Mouse (Mus musculus): ENCODE data around the gene Hnrnpa2b1. TPM values are rescaled to one million over a fixed set of nuclear protein-coding genes. Genes with fewer than 3 reads are reported as not detected.
"Not testable (repeated sequence)": the region's sequence is repeated elsewhere in the genome, so short reads cannot be mapped to it uniquely, and the experiment has no call there.

Hnrnpa2b1 gene
- 100 to 1,000 TPM; 593 to 702 TPM for total RNA-seq (2021)
- long read RNA-seq, experiment 1, transcript Hnrnpa2b1-204 (11 exons, 1,638 nt) = major isoform, 273 of 696 reads
- long read RNA-seq, experiment 1, transcript Hnrnpa2b1-210 (10 exons, 1,518 nt) = minor isoform, 43 of 696 reads
- long read RNA-seq, experiment 1, transcript Hnrnpa2b1-202 (12 exons, 1,662 nt) = minor isoform, 29 of 696 reads
- long read RNA-seq, experiment 1, transcript Hnrnpa2b1-203 (12 exons, 1,728 nt) = minor isoform, 35 of 696 reads
- long read RNA-seq, experiment 1, partial matches to known transcripts = 193 of 696 reads
- long read RNA-seq, experiment 1, other reads (novel, unspliced or antisense) = 102 of 696 reads
- long read RNA-seq, experiment 2, transcript Hnrnpa2b1-202 (12 exons, 1,662 nt) = minor isoform, 7 of 152 reads
- long read RNA-seq, experiment 2, transcript Hnrnpa2b1-210 (10 exons, 1,518 nt) = minor isoform, 8 of 152 reads
- long read RNA-seq, experiment 2, transcript Hnrnpa2b1-204 (11 exons, 1,638 nt) = major isoform, 53 of 152 reads
- long read RNA-seq, experiment 2, partial matches to known transcripts = 50 of 152 reads
- long read RNA-seq, experiment 2, other reads (novel, unspliced or antisense) = 24 of 152 reads

DNA sequence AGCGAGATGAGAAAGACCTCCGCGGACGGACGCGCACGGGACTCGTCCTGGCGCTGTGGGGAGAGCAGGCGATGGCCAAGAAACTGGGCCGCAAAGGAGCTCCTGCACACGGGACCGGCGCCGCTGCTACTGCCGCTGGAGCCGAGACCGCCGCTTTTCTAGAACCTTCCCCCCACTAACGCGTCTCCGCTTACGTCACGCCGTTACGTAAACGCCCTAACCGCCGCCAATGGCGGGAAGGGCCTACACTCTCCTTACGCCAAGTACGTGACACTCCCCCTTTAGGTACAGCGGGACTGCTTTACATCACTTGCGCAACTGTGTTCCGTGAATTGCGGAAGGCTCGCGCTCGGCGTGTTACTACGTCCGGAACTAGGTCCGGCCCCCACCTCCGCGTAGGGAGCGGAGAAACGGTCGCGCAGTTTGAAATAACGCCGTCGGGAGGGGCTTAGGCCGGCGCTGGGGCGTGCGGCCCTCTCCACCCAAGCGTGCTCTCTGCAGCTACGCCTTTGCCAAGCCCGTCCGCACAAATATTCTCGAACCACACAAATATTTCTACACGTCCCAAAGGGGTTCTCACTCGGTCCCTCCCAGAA is at the start of gene Hnrnpa2b1:
Gene Hnrnpa2b1, minus strand, starts transcription at position 180 of the 596 bp plus-strand sequence.
- DNase-seq = peak; percentile 95 to 98

DNA sequence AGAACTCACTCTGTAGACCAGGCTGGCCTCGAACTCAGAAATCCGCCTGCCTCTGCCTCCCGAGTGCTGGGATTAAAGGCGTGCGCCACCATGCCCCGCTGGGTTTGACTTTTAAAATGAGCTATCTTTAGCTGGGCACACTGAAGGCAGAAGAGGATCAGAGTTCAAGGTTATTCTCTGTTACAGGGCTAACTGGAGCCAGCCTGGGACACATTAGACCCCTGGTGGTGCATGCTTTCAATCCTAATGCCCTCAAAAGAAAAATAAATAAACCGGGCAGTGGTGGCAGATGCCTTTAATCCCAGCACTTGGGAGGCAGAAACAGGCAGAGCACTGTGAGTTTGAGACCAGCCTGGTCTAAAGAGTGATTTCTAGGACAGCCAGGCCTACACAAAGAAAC is 45.2 kb upstream of the Hnrnpa2b1 start:
- no peak for DNase-seq

DNA sequence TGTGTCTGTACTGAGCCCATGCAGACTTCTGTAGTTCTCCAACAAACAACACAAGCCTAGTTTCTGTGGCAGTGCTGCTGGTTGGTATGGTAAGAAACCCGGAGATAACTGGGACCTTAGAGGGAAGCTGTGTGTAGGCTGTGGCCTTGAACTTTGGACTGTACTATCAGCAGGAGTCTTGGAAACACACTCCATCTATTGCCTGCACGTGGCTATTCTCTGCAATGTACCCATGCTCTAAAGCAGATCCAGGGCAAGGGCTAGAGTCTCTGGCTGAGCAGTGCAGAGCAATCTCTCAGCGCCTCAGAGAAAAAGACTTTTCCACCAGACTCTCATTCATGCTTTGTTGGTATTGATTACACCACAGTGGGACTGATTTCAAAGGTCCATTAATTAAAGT is 44.1 kb upstream of the Hnrnpa2b1 start:
- DNase-seq = no peak

DNA sequence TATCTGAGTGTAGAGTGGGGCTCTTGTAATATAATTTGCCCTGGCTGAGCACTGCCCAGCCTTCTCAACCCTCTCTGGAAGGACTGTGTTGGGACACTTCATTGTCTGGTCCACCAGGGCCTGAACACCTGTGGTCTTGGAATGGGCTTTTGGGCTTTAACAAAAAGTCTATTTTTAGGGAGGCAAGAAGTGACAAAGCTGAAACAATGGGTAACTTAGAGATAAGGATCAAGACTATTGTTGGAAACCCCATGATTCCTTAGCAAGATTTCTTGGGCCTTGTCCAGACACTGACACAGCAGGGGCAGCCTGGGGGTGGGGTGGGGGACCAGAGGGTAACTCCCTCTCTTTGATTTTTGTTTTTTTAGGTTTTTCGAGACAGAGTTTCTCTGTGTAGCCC is 41.3 kb upstream of the Hnrnpa2b1 start:
- DNase-seq = no peak

DNA sequence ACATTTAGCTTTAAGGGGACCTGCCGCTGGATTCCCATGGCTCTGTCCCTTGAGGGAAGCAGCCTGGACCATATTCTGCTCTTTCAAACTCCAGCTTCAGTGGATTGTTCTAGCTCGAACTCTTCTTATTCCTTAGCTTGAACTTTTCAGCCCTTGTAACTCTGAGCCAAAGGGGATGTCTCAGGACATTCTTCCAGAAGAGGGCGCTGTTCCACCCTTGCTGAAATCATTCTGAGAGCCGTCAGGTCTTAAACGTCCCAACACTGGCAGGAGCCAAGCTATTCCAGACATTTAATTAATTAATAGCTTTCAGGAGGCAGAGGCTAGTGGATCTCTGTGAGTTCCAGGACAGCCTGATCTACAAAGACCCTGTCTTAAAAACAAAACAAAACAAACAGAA is 40.4 kb upstream of the Hnrnpa2b1 start:
- peak; percentile 53 to 70 for DNase-seq

DNA sequence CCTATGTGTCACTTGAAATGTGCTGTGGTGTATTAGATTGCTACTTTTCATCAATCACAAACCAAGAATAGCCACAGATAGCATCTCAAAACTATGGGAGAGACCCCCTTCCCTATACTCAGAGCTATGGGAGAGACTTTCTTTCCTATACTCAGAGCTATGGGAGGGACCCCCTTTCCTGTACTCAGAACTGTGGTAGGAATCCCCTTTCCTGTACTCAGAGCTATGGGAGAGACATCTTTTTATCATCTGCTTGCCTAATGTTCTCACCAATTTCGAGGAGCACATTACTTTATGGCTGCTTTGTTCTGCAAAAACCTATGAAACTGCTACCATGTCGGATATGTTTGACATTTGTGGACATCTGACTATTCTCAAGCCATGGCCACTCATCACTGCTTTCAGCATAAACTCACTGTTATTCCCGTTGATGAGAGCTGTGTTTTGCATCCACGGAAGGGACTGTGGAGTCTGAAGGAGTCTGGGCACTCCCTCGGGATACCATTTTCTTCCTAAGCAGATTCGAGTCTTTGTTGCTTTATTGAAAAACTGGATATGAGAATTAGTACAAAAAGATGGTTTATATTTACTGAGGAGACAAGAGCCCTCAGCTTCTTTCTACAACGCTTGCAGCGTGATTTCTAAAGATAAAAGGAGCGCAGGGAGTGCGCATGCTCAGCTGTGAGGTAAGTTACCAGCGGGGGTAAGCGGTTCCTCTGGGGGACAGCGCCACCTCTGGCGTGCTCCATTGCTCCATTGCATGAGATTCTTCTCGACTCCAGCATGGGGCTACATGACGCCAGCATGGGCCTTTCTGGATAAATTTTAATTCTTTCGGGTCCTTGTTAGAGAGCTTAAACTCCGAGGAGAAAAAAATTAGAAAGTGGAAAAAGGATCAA is 39.3 kb upstream of the Hnrnpa2b1 start:
- peak; percentile 80 to 89 for DNase-seq

DNA sequence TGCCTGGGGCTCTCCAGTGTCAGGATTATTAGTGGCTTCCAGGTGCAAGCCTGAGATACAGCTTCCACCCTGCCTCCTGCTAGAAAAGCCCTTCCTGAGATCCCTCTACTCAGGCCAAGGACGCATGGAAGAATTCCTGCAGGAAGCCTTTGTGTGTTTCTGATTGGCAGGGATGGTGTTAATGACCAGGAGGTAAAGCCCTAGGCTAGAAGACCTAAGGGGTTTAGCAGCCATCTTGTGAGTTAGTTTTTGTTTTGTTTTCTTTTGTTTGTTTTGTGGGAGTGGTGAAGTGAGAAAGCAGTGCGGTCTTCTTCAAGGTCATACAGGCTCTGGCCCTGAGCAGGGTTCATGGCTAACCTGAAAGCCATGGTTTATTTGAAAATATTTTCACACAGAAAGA is 37.9 kb upstream of the Hnrnpa2b1 start:
- DNase-seq = no peak

DNA sequence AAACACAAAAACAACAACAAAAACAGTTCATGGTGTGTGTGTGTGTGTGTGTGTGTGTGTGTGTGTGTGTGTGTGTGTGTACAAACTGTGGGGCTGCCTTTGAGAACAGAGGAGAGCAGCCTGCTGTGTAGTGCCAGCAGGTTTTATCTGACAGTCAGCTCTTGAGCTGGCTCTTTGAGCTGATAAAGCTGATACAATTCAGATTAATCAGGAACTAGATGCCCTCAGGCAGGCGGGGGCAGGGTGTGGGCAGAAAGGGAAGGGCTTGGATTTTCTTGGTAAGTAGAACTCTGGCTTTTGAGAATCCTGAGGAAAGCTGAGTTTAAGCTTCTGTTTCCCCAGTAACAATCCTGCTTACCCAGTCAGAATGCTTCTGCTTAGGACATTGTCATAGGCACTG is 36.0 kb upstream of the Hnrnpa2b1 start:
- no peak for DNase-seq

DNA sequence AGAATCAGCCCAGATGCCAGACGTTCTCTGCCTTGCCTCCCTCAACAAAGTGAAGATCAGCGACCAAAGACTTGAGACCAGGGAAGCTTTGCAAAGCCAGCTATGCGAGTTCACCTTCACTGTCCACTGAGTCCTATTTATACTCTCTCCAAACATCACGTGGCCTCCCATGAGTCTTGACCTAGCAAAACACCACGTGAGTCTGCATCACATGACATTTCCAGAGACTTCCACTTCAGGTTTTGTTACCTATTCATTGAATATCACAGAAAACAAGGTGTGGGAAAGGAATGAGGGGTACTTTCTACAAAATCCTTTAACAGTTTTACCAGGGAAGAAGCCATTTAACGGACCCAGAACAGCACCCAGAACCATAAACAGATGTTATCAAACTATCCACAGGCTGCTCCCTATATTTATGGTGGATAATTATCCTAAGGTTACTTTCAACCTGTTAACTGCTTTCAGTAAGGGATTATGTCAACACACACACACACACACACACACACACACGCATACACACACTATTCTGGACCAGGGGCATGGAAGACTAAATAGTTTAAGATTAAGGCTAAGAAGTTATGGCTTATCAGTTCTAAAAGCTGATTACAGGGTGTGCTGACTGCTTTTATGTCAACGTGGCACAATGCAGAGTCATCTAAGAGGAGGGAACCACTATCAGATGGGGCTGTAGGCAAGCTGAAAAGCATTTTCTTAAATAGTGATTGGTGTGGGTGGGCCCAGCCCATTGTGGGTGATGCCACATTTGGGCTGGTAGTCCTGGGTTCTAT is 27.8 kb upstream of the Hnrnpa2b1 start:
- no peak for DNase-seq

DNA sequence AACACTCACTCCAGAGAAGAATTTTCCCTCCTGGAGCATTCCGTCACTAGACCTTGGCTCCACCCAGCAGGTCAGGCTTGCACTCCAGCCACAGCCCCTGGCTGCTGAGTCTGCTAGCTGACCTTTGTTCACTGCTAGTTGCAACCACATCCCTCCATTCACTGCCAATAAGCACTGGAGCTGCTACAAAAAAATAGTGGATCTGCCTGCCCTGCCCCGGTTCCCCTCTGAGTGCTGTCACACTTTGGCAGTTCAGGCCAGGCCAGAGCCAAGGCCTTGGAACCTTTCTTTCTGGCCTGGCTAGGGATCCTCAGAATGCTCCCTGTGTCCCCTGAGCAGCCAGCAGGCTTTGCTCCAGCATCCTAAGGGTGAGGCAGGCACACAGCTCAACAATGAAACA is 20.1 kb upstream of the Hnrnpa2b1 start:
- DNase-seq = peak; percentile 50 to 51

DNA sequence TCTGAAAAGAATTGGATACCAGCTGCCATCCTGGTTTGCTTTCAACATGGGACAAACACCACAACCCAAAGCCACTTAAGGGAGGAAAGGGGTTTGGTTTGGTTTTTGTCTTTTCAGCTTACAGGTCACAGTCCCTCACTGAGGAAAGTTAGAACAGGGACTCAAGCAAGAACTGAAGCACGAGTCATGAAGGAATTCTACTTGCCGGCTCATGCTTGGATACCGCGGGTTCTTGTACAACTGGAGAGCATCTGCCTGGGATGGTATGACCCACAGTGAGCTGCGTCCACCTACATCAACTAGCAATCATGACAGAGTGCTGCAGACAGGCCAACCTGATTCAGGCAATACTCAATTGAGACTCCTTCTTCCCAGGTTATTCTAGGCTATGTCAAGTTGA is 17.0 kb upstream of the Hnrnpa2b1 start:
- DNase-seq = no peak

DNA sequence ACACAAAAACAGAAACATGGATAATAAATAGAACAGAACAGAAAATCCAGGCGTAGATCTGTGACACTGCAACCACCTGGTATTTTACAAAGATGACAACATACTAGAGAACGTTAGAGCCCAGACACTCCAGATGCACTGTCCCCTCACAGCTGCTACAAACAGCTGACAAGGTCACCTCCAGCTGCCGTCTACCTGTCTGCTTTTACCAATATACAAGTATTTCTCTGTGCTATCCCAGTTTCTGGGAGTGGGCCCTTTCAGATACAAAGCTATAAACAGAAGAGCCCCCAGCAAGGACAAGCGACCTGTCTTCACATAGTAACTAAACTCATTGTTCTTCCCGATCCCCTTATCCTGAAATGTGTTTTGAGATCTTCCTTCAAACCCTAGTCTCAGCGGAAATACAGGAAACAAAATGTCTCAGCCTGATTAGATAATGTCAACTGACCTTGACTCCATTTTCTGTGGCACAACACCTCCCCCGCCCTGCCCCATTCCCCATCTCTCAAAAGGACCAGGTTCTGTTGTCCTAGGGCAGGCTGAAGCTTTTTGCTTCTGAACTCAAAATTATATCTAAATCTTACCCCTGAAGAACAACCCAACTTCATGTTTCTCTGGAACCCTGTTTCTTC is 16.5 kb upstream of the Hnrnpa2b1 start:
- DNase-seq = no peak

DNA sequence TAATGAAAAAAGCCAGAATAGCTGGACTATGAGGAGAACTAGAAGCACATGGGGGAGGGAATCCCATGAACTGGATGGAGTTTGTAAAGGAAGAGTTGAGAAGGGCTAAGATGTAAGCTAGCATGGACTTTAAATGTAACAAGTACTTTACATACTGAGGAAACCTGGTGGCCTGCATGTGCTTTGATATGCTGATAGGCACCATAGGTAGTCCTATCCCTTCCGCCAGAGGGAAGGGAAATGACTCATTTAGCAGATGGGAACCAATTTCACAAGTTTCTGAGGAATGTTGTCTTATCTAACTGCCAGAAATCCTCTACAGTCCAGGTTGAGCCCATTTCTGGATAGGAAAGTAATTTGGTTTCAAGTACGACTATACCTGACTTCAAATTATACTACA is 16.0 kb upstream of the Hnrnpa2b1 start:
- no peak for DNase-seq

DNA sequence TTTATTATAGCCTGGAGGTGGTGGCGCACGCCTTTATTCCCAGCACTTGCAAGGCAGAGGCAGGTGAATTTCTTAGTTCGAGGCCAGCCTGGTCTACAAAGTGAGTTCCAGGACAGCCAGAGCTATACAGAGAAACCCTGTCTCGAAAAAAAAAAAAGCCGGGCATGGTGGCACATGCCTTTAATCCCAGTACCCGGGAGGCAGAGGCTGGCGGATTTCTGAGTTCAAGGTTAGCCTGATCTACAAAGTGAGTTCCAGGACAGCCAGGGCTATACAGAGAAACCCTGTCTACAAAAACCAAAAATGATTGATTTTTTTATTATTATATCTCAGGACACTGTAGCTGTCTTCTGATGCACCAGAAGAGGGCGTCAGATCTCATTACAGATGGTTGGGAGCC is 14.9 kb upstream of the Hnrnpa2b1 start:
- DNase-seq = not testable (repeated sequence)

DNA sequence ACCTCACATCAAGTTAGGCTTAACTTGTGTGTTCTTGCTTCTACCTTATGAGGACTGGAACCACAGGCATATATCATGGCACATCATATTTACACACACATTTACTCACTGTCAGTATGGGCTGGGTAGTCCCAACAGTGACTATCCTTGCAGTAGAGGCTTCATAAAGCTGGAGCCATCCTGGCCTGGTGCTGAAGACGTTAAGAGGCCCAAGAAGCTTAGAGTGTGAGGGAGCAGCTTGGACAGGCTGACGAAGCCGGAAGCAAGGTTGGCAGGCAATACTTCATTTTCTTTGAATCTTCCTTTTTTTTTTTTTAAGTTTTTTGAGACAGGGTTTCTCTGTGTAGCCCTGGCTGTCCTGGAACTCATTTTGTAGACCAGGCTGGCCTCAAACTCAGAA is 14.2 kb upstream of the Hnrnpa2b1 start:
- DNase-seq = no peak

DNA sequence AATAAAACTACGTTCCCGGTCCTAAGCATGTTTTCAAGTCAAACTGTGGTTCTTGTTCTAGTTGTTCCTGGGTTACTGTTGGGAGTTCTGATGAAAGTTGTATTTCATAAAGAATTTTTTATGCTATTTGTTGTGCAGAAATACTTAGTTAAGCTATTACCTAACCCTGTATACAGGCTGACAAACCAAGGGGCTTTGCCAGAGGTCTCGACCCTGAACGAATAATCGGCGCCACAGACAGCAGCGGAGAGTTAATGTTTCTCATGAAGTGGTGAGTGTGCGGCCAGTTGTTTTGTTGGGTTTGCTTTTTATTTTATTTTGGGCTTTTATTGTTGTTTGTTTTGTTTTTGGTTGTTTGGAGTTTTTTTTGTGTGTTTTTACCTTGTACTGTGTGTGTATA is 11.9 kb upstream of the Hnrnpa2b1 start:
- DNase-seq = no peak

DNA sequence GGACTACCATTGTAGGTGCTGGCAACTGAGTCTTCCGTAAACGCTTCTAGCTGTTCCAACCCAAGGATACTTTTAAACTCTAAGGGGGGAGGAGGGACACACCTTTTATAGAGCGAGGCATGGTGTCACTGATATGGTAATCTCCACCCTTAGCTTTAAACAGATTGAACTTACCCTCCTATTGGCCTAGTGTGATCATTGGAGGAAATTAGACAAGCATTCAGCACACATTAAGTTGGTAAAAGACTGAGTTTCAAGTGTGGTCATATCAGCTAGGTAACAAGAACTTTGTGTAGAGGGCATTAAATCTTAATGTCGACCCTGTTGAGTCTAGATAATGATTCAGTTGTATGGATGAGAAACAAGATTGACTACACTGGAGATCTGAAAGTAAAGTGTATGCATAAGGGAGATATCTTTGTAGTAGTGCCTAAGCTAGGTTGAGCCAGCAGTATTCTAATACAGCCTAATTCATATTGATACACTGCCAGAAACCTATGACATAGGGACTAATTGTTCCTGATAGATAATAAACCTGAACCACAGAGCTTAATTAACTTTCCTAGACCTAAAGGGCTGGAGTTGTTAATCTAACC is 9.5 kb upstream of the Hnrnpa2b1 start:
- DNase-seq = no peak

DNA sequence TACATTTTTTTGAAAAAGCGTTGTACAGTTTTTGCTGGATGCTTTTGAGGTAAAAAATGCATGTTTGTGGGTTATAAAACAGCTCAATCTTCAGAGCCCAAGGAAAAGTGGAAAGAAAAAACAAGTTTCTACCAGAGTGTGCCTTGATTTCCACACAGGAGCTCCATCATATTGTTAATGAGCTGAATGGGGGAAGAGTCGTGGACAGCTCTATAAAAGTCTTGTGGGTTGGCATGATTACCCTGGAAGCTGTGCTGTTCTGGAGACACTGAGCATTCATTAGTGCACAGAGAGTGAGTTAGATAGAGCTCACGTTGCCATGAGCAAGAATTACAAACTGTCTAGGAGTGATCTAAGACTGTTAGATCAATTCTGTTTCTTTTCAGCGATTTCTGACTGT is 2.5 kb upstream of the Hnrnpa2b1 start:
- DNase-seq = no peak

DNA sequence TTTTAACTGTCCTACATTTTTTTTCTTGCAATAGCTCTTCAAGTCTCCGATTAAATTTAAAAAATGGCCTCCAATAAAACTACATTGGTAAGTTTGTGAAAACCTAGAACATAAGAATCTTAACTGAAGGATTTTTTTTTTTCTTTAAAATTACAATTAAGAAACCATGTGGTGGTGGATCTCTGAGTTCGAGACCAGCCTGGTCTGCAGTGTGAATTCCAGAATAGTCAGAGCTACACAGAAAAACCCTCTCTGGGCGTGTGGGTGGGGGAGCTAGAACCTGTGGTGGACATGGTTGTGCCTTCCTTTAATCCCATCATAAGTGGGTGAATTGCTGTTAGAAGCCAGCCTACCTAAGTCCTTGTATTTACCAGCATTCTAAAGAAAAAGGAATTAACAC is 2.1 kb upstream of the Hnrnpa2b1 start:
- DNase-seq = no peak

DNA sequence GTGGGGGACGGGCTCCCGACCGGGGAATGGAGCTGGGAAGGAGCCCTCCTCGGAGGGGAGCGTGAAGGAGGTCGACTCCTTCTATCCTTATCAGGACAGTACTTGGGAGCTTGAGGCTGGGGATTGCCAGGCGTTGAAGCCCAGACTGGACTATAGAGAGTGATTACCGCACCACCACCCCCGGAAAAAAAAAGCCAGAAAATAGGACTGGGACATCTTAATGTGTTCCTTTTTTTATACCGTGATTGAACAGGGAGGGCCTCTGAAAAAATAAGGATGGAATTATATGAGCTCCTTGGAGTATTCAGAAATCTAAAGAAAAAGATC is 1.4 kb upstream of the Hnrnpa2b1 start:
- no peak for DNase-seq
